Mouse (Mus musculus): ENCODE results near the gene Pgap2. TPM values are rescaled to one million over a fixed set of nuclear protein-coding genes. Genes with fewer than 3 reads are reported as not detected.

Gene Pgap2
- 29.1 and 29.9 TPM in 2 replicates for polyA plus RNA-seq (2012; rRNA removed)

DNA sequence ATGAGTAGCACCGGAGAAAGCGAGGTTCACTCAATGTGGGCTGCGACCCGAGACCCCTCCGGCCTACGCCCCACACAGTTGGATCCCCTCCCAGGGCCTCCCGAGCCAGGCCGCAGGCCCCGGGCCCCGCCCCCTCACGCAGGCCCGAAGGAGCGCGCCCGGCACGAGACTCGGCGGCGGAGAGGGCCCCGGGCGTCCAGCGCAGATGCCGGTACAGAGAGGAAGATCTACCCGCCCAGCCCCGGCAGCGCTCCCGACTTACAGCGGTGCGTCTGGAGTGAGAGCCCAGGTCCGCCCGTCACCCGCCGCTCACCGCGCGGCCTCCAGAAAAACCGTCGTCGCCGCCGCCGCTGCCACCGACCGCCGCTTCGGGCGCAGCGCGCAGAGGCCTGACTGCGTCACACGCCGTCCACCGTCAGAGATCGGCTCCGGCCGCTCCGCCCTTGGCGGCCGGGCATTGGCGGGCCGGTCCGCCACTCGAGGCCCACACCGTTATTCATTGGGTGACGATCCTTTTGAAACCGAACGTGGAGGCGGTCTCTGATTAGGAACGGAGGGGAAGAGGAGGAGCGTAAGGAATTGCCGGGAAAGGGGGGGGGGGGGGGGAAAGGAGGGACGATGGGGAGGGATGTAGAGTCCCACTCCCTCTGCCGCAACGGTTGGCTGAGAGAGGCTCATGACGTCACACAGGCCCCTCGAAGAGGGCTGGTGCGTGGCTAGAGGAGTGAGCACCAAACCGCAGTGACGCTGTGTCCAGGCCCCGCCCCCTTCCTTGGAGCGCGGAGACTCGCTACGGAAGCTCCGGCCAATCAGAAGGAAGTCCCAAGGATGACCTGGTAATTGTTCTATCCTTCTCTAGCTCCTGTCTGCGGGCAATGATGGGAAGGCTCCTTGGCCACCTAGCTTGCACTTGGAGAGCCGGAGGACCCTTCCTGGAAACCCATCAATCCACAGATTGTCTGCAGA, at the start of gene Pgap2, which contains the start of gene Nup98:
Gene Pgap2 (plus strand): TSS at position 453 of the 966 bp plus-strand sequence.
Gene Nup98 (minus strand): TSS at position 421 of the 966 bp plus-strand sequence.
- H3K27ac ChIP-seq (ENCODE audit: insufficient read depth, low read length) = peak within 1 kb of the TSS; percentile 90
- peak within 1 kb of the TSS; percentile 42 for H3K4me3 ChIP-seq (ENCODE audit: insufficient read depth, low read length)
- TF ChIP-seq POLR2A (IDR thresholded peaks at IDR 0.05; ENCODE audit: extremely low read depth, insufficient read depth, low read length) (peak; percentile 91), CTCF (IDR thresholded peaks at IDR 0.05; ENCODE audit: extremely low read depth, insufficient read depth, low read length) (no peak)
- H3K4me1 ChIP-seq (ENCODE audit: control insufficient read depth, insufficient read depth, low read length) = peaks cover 4% of the 10 kb centered on the region; the same call in 1 of the 2 replicates

- H3K4me3 ChIP-seq (ENCODE audit: insufficient read depth, low read length) = no peak overlapping the region
- H3K27ac ChIP-seq (ENCODE audit: insufficient read depth, low read length) = no peak overlapping the region
- H3K4me1 ChIP-seq (ENCODE audit: control insufficient read depth, insufficient read depth, low read length) = no peaks in the 10 kb centered on the region
- TF ChIP-seq POLR2A (IDR thresholded peaks at IDR 0.05; ENCODE audit: extremely low read depth, insufficient read depth, low read length) = no peak
- TF ChIP-seq CTCF (IDR thresholded peaks at IDR 0.05; ENCODE audit: extremely low read depth, insufficient read depth, low read length) = 0 out of 2 replicates have a peak, but pooled peaks have one; percentile 1
Measured at GRCm38 (mm10) chr7:102170300-102170699, 39.7 kb upstream of the Pgap2 start.

DNA sequence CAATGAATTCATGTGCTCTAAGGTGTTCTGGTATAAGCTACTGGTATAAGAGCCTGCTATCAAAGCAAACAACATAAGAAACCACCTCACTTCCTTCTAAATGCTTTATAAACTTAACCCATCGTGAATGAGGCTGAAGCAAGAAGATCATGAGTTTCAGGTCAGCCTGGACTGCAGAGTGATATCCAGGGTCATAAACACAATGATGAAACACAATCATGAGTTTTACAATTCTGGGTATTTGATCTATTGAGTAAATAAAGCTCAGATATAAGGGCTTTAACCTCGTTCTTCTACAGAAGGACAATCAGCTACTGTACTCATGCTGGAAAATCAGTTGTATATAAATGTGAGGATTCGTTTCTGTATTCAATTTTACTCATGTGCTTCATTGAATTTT, 26.2 kb upstream of the Pgap2 start:
- no peaks in the 10 kb centered on the region for H3K4me1 ChIP-seq (ENCODE audit: control insufficient read depth, insufficient read depth, low read length)
- TF ChIP-seq CTCF (IDR thresholded peaks at IDR 0.05; ENCODE audit: extremely low read depth, insufficient read depth, low read length) (no peak), POLR2A (IDR thresholded peaks at IDR 0.05; ENCODE audit: extremely low read depth, insufficient read depth, low read length) (no peak)
- H3K27ac ChIP-seq (ENCODE audit: insufficient read depth, low read length) = no peak overlapping the region
- no peak overlapping the region for H3K4me3 ChIP-seq (ENCODE audit: insufficient read depth, low read length)

DNA sequence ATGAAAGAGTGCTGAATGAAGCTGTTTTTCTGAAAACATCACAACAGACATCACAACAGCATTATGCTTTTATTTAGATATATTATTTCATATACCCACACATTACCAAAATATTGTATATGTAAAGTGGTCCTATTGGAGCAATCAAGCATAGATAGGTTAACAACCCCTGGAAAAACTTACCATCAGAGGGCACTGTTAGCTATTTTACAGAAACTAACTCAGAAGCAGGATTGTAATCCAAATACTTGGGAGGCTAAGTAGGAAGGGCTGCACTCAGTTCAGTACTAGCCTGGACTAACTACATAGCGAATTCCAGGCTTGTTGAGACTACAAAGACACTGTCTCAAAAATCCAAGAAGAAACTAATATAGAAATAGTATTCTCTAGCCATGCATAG, 17.7 kb upstream of the Pgap2 start:
- H3K4me1 ChIP-seq (ENCODE audit: control insufficient read depth, insufficient read depth, low read length) = no peaks in the 10 kb centered on the region; the same call in 1 of the 2 replicates
- H3K27ac ChIP-seq (ENCODE audit: insufficient read depth, low read length) = no peak overlapping the region
- TF ChIP-seq POLR2A (IDR thresholded peaks at IDR 0.05; ENCODE audit: extremely low read depth, insufficient read depth, low read length) = no peak
- no peak for TF ChIP-seq CTCF (IDR thresholded peaks at IDR 0.05; ENCODE audit: extremely low read depth, insufficient read depth, low read length)
- H3K4me3 ChIP-seq (ENCODE audit: insufficient read depth, low read length) = no peak overlapping the region

GRCm38 (mm10) chr7:102200576-102200975, 9.4 kb upstream of the Pgap2 start:
- TF ChIP-seq POLR2A (IDR thresholded peaks at IDR 0.05; ENCODE audit: extremely low read depth, insufficient read depth, low read length) = no peak
- TF ChIP-seq CTCF (IDR thresholded peaks at IDR 0.05; ENCODE audit: extremely low read depth, insufficient read depth, low read length) = no peak

DNA sequence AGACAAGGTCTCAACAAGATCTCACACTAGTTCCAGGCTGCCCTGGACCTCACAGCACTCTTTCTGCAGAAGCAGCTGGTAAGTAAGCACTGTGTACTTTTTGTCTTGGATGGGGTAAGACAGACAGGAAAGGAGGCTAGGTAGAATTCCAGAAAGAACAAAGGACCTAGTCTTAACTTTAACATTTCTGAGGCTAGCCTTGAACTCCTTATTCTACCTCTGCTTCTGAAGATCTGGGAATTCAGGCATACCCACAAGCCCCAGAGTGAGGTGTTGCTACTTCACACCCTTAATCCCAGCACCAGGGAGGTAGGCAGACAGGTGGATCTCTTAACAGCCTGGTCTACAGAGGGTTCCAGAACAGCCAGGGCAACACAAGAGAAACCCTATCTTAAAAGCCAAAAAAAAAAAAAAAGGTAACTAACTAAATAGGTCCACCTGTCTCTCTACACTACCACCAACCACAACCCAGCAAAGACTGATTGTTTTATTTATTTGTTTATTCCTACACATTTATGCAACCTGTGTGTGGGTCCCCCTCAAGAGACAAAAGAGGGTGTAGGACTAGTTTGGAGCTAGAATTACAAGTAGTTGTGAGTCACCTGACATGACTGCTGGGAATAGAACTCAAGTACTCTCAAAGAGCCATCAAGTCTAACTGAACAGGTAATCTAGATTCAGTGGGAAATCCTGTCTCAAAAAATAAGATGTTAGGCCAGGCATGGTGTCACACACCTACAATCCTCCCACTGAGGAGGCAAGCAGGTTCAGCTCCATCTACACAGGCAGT, 8.8 kb upstream of the Pgap2 start:
- TF ChIP-seq CTCF (IDR thresholded peaks at IDR 0.05; ENCODE audit: extremely low read depth, insufficient read depth, low read length) (no peak), POLR2A (IDR thresholded peaks at IDR 0.05; ENCODE audit: extremely low read depth, insufficient read depth, low read length) (no peak)
- Histone ChIP-seq H3K4me3 (ENCODE audit: insufficient read depth, low read length) (no peak overlapping the region), H3K27ac (ENCODE audit: insufficient read depth, low read length) (no peak overlapping the region), H3K4me1 (ENCODE audit: control insufficient read depth, insufficient read depth, low read length) (peaks cover 4% of the 10 kb centered on the region; the same call in 1 of the 2 replicates)

More at GRCm38 (mm10) chr7:102200576-102200975, 9.4 kb upstream of the Pgap2 start:
- peaks cover 4% of the 10 kb centered on the region; the same call in 1 of the 2 replicates for H3K4me1 ChIP-seq (ENCODE audit: control insufficient read depth, insufficient read depth, low read length)
- H3K27ac ChIP-seq (ENCODE audit: insufficient read depth, low read length) = no peak overlapping the region
- no peak overlapping the region for H3K4me3 ChIP-seq (ENCODE audit: insufficient read depth, low read length)

DNA sequence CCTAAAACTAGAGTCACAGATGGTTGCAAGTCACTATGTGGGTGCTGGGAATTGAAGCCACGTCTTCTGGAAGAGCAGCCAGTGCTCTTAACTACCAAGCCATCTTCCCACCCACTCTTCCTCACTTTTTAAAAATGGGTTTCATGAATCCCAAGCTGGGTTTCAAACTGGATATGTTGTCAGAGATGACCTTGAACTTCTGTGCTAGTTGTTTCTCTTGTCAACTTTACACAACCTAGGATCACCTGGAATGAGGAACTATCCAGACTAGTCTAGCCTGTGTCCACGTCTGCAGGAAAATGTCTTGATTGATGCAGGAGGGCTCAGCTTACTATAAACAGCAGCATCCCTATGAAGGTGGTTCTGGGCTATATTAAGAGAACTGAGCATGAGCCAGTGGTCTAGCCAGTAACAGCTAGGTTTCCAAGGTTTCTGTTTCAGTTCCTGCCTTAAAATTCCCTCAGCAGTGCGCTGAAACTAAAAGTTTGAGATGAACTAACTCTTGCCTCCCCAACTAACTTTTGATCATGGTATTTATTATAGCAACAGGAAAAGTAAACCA, 5.6 kb upstream of the Pgap2 start:
- Histone ChIP-seq H3K4me3 (ENCODE audit: insufficient read depth, low read length) (no peak overlapping the region), H3K27ac (ENCODE audit: insufficient read depth, low read length) (no peak overlapping the region; the same call in 1 of the 2 replicates), H3K4me1 (ENCODE audit: control insufficient read depth, insufficient read depth, low read length) (peaks cover 7% of the 10 kb centered on the region; the same call in 1 of the 2 replicates)
- TF ChIP-seq POLR2A (IDR thresholded peaks at IDR 0.05; ENCODE audit: extremely low read depth, insufficient read depth, low read length) = no peak
- no peak for TF ChIP-seq CTCF (IDR thresholded peaks at IDR 0.05; ENCODE audit: extremely low read depth, insufficient read depth, low read length)

DNA sequence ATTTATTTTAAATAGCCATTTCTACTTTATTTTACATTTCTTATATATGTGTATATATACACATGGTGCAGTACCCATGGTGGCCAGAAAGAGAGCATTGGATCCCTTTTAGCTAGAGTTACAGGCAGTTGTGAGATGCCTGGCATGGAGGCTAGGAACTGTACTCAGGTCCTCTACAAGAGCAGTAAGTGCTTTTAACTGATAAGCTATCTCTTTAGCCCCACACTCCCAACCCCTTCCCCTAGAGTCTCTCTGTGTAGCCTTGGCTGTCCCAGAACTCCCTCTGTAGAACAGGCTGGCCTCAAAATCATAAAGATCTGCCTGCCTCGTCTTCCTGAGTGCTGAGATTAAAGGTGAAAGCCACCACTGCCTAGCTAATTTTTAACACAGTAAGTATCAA, 4.4 kb upstream of the Pgap2 start:
- Histone ChIP-seq H3K27ac (ENCODE audit: insufficient read depth, low read length) (no peak overlapping the region), H3K4me3 (ENCODE audit: insufficient read depth, low read length) (no peak overlapping the region), H3K4me1 (ENCODE audit: control insufficient read depth, insufficient read depth, low read length) (peaks cover 6% of the 10 kb centered on the region; the same call in 1 of the 2 replicates)
- TF ChIP-seq POLR2A (IDR thresholded peaks at IDR 0.05; ENCODE audit: extremely low read depth, insufficient read depth, low read length) (no peak), CTCF (IDR thresholded peaks at IDR 0.05; ENCODE audit: extremely low read depth, insufficient read depth, low read length) (no peak)
